Mouse (Mus musculus) hindbrain, embryonic 15.5 days (tissue): ENCODE data around the gene Erich3. TPM values are rescaled to one million over a fixed set of nuclear protein-coding genes. Genes with fewer than 3 reads are reported as not detected.
A peak's percentile ranks its signal among the peaks of the same experiment; 100 is the strongest.

Source experiments
- ATAC-seq: fragments of 200-750 bp; cut with Nextera tagmentation; 2 replicates; pipeline ENCODE4 v1.8.0; 2017; ENCODE audit warnings: low read depth, moderate number of reproducible peaks, moderate TSS enrichment; ENCODE audit not compliant: low FRiP score
- H3K27ac ChIP-seq: fragments of 300-500 bp; sonication (generic); replicated peaks from 2 replicates; pipeline ENCODE4 v1.5.1; 2015; ENCODE audit warnings: mild to moderate bottlenecking, inconsistent platforms
- H3K27me3 ChIP-seq: fragments of 300-500 bp; sonication (generic); 2 replicates; pipeline ENCODE4 v1.6.1; 2015; ENCODE audit warnings: control low read depth, inconsistent platforms
- H3K36me3 ChIP-seq: fragments of 300-500 bp; sonication (generic); 2 replicates; pipeline ENCODE4 v1.6.1; 2015; ENCODE audit warnings: control low read depth, inconsistent platforms
- H3K4me1 ChIP-seq: fragments of 300-500 bp; sonication (generic); replicated peaks from 2 replicates; pipeline ENCODE4 v1.6.1; 2015; ENCODE audit warnings: control low read depth, inconsistent platforms
- H3K4me2 ChIP-seq: fragments of 300-500 bp; sonication (generic); 2 replicates; pipeline ENCODE4 v1.6.1; 2015; ENCODE audit warnings: moderate library complexity, mild to moderate bottlenecking, inconsistent platforms
- H3K4me3 ChIP-seq: fragments of 300-500 bp; sonication (generic); 2 replicates; pipeline ENCODE4 v1.5.1; 2015; ENCODE audit warnings: mild to moderate bottlenecking, inconsistent platforms
- H3K9ac ChIP-seq: fragments of 300-500 bp; sonication (generic); 2 replicates; pipeline ENCODE4 v1.6.1; 2015; ENCODE audit warnings: inconsistent platforms
- H3K9me3 ChIP-seq: fragments of 300-500 bp; sonication (generic); 2 replicates; pipeline ENCODE4 v1.6.1; 2016; ENCODE audit warnings: control low read depth, inconsistent platforms
- WGBS: fragments of 180-500 bp; shearing (Covaris S2); methylation state at CpG from one replicate; pipeline ENCODE4 v1.1.7; 2015; 5-methylcytosine and 5-hydroxymethylcytosine counted together
- polyA plus RNA-seq: library from polyadenylated mRNA; unstranded; fragments of >200 nt; fragmentation: Nextera tagmentation; extraction: Ambion mirVana; gene quantifications from 2 replicates; pipeline ENCODE4 v1.2.1, GENCODE M21; 2015

Gene Erich3
- polyA plus RNA-seq, 1 experiment from 2014 or later, result 2.2 TPM

DNA sequence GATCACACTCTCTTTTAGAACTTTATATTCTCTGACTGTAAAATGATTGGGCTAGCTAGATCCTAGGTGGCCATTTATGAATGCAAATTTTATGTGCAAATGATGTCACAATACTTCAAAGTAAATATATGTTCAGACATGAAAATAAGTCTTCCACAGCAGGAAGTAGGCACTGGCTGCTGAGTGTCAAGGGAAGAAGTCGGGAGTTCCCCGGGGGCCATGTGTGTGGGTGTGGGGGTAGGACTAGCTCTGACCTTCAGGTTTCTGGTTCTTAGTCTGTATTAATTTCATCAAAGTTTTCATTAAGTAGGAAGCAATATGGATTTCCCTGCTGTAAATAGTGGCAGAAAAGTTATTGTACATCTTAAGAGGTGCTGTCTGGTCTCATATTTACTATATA, 20.0 kb downstream of the Erich3 start:
- H3K4me2 ChIP-seq, result no peak overlapping the region
- no peaks in the 10 kb centered on the region for H3K4me1 ChIP-seq
- no peaks in the 10 kb centered on the region for H3K9me3 ChIP-seq
- WGBS, result 77% methylated on average over 2 of the region's 2 CpGs
- no peak overlapping the region for H3K4me3 ChIP-seq
- H3K9ac ChIP-seq, result no peak overlapping the region
- no peak overlapping the region for H3K27ac ChIP-seq
- no peaks in the 10 kb centered on the region for H3K27me3 ChIP-seq
- no peak for ATAC-seq
- no peaks in the 10 kb centered on the region for H3K36me3 ChIP-seq

- no peak for ATAC-seq
- no peaks in the 10 kb centered on the region for H3K27me3 ChIP-seq
- no peak overlapping the region for H3K4me2 ChIP-seq
- no peaks in the 10 kb centered on the region for H3K9me3 ChIP-seq
- H3K4me1 ChIP-seq, result 0 out of 2 replicates have a peak, but pooled peaks cover 5% of the 10 kb centered on the region
- H3K27ac ChIP-seq, result no peak overlapping the region
- no peaks in the 10 kb centered on the region for H3K36me3 ChIP-seq
- H3K9ac ChIP-seq, result no peak overlapping the region
- H3K4me3 ChIP-seq, result no peak overlapping the region
Observed at GRCm38 (mm10) chr3:154690260-154690659, 26.6 kb downstream of the Erich3 start.

- Histone ChIP-seq H3K36me3 (no peaks in the 10 kb centered on the region), H3K27ac (no peak overlapping the region; the same call in 1 of the 2 replicates), H3K4me1 (0 out of 2 replicates have a peak, but pooled peaks cover 5% of the 10 kb centered on the region), H3K4me3 (no peak overlapping the region), H3K27me3 (no peaks in the 10 kb centered on the region), H3K9me3 (no peaks in the 10 kb centered on the region), H3K4me2 (peak overlapping the region; percentile 23), H3K9ac (no peak overlapping the region)
- peak; percentile 88 for ATAC-seq
- WGBS, result 41% methylated on average over 14 of the region's 14 CpGs
Observed at GRCm38 (mm10) chr3:154691897-154692571, 28.4 kb downstream of the Erich3 start.

- H3K27me3 ChIP-seq, result no peaks in the 10 kb centered on the region
- 72% methylated on average over 3 of the region's 3 CpGs for WGBS
- no peak overlapping the region for H3K4me3 ChIP-seq
- H3K4me2 ChIP-seq, result no peak overlapping the region
- 0 out of 2 replicates have a peak, but pooled peaks cover 5% of the 10 kb centered on the region for H3K4me1 ChIP-seq
- H3K9me3 ChIP-seq, result no peaks in the 10 kb centered on the region
- no peak overlapping the region for H3K9ac ChIP-seq
- ATAC-seq, result no peak
- no peaks in the 10 kb centered on the region for H3K36me3 ChIP-seq
- H3K27ac ChIP-seq, result no peak overlapping the region; the same call in 1 of the 2 replicates
Observed at GRCm38 (mm10) chr3:154692572-154692922, 28.9 kb downstream of the Erich3 start.

- H3K9me3 ChIP-seq, result no peaks in the 10 kb centered on the region
- ATAC-seq, result no peak
- no peak overlapping the region for H3K4me2 ChIP-seq
- no peak overlapping the region for H3K9ac ChIP-seq
- no peak overlapping the region for H3K27ac ChIP-seq
- WGBS, result 87% methylated on average over 4 of the region's 4 CpGs
- H3K4me3 ChIP-seq, result no peak overlapping the region
- H3K36me3 ChIP-seq, result no peaks in the 10 kb centered on the region
- H3K4me1 ChIP-seq, result 0 out of 2 replicates have a peak, but pooled peaks cover 5% of the 10 kb centered on the region
- no peaks in the 10 kb centered on the region for H3K27me3 ChIP-seq
Observed at GRCm38 (mm10) chr3:154693902-154694301, 30.2 kb downstream of the Erich3 start.

- no peak for ATAC-seq
- Histone ChIP-seq H3K27ac (no peak overlapping the region), H3K9me3 (no peaks in the 10 kb centered on the region), H3K4me1 (0 out of 2 replicates have a peak, but pooled peaks cover 10% of the 10 kb centered on the region), H3K4me2 (no peak overlapping the region), H3K27me3 (no peaks in the 10 kb centered on the region), H3K4me3 (no peak overlapping the region), H3K9ac (no peak overlapping the region), H3K36me3 (no peaks in the 10 kb centered on the region)
- 94% methylated on average over 3 of the region's 3 CpGs for WGBS
Observed at GRCm38 (mm10) chr3:154696611-154697010, 33.0 kb downstream of the Erich3 start.

DNA sequence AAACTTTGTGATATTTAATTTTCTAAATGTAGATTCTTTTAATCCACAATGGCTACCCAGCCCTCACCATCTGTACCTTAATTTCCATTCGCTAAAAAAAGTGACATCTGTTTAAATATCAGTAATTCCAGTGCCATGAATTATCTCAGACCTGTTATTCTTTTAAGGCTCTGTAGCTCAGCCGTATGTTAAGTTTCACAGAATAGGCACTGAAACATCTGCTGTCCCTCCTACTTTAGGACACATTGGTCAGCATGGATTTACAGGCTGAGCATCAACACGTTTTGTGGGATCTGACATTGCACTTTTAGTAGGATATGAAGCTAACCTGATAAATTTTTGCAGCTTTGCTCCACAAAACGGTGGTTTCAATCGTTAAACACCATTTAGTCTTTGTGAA, 35.2 kb downstream of the Erich3 start:
- 59% methylated on average over 5 of the region's 5 CpGs for WGBS
- H3K9ac ChIP-seq, result no peak overlapping the region
- H3K36me3 ChIP-seq, result no peaks in the 10 kb centered on the region
- no peaks in the 10 kb centered on the region for H3K27me3 ChIP-seq
- 0 out of 2 replicates have a peak, but pooled peaks cover 5% of the 10 kb centered on the region for H3K4me1 ChIP-seq
- no peaks in the 10 kb centered on the region for H3K9me3 ChIP-seq
- H3K4me3 ChIP-seq, result no peak overlapping the region
- H3K27ac ChIP-seq, result no peak overlapping the region
- H3K4me2 ChIP-seq, result no peak overlapping the region
- ATAC-seq, result no peak

DNA sequence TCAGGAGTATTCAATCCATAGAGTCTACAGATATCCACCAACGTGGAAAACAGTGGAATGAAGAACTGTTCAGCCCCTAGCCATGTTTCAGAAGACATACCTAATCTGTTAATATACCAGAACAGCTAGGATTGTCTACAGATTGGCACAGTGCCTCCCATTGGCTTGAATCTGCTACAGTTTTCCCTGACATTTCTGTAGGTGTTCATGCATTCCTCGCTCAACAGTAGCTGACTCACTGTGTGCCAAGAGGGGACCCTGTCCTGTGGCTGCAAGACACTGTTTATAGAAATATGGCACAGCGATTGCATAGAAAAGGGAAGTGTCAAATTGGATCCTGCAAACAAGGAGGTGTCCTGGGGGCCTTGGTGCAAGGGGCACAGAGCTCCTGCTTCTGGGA, 36.6 kb downstream of the Erich3 start:
- H3K9me3 ChIP-seq, result no peaks in the 10 kb centered on the region
- no peak overlapping the region for H3K9ac ChIP-seq
- H3K4me2 ChIP-seq, result no peak overlapping the region
- H3K36me3 ChIP-seq, result no peaks in the 10 kb centered on the region
- H3K4me1 ChIP-seq, result 0 out of 2 replicates have a peak, but pooled peaks cover 5% of the 10 kb centered on the region
- H3K27me3 ChIP-seq, result no peaks in the 10 kb centered on the region
- no peak overlapping the region for H3K4me3 ChIP-seq
- WGBS, result 73% methylated on average over 3 of the region's 3 CpGs
- 0 out of 2 replicates have a peak, but pooled peaks have one; percentile 3 for ATAC-seq
- H3K27ac ChIP-seq, result no peak overlapping the region

DNA sequence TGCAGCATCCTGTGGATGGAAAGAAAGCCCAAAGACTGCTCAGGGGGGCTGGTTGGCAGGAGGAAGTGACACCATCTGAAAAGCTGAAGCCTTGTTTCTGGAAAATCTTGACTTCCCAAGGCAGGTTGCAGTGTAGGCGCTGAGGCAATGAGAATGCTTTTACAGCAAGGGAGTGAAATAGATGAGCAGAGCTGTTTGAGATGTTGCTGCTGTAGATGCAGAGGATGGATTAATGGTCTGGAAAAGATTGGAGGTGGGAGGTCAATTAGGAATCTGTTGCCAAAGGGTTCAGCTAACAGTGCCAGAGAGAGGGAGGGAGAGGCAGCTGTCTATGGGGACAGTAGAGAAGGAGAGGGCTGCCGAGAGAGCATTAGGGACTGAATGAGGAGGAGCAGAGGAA, 37.1 kb downstream of the Erich3 start:
- Histone ChIP-seq H3K4me1 (0 out of 2 replicates have a peak, but pooled peaks cover 5% of the 10 kb centered on the region), H3K9me3 (no peaks in the 10 kb centered on the region), H3K27me3 (no peaks in the 10 kb centered on the region), H3K4me2 (no peak overlapping the region), H3K27ac (no peak overlapping the region), H3K9ac (no peak overlapping the region), H3K36me3 (no peaks in the 10 kb centered on the region), H3K4me3 (no peak overlapping the region)
- 47% methylated on average over 2 of the region's 2 CpGs for WGBS
- peak; percentile 68; the same call in 1 of the 2 replicates for ATAC-seq

DNA sequence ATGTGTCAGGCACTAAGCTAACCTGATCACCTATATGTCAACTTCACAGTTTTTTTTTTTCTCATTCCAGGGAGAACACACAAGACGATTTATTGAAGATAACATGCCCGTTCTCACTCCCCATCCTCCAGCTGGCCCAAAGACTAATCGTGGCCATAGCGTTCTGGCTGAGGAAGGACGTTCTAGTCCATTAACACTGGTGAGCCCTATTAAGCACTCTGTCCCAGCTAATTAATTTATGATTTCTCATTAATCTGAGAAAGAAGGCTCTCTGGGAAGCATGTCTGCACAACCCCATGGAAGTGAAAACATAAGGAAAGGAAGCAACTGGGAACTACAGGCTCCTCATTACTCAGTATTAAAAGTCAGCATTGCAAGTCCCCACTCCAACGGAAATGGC, 41.1 kb downstream of the Erich3 start:
- Histone ChIP-seq H3K27me3 (no peaks in the 10 kb centered on the region), H3K9me3 (no peaks in the 10 kb centered on the region), H3K9ac (no peak overlapping the region), H3K36me3 (no peaks in the 10 kb centered on the region), H3K4me2 (no peak overlapping the region), H3K4me3 (no peak overlapping the region), H3K27ac (no peak overlapping the region), H3K4me1 (0 out of 2 replicates have a peak, but pooled peaks cover 5% of the 10 kb centered on the region)
- WGBS, result 57% methylated on average over 6 of the region's 6 CpGs
- ATAC-seq, result no peak

DNA sequence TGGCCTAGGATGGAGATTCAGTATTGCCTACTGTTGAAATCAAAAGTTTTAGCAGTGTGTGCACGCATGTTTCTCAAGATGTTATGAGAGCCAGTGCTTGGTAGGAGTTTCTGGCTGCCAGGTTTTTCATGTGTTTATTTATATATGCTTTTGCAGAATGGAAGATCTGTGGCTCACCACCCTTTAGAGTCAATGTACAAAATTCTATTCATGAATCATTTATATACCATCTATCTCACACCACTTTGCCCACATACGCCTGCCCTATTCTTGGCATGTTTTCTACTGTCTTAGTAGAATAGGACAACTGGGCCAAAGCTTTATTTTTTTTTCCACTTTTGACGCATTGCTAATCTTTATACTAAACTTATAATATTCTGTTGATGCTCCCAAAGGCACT, 44.5 kb downstream of the Erich3 start:
- H3K36me3 ChIP-seq, result no peaks in the 10 kb centered on the region
- no peaks in the 10 kb centered on the region for H3K27me3 ChIP-seq
- H3K4me1 ChIP-seq, result no peaks in the 10 kb centered on the region
- 78% methylated on average over 3 of the region's 3 CpGs for WGBS
- H3K9me3 ChIP-seq, result no peaks in the 10 kb centered on the region
- ATAC-seq, result no peak
- no peak overlapping the region for H3K4me3 ChIP-seq
- no peak overlapping the region for H3K9ac ChIP-seq
- H3K27ac ChIP-seq, result no peak overlapping the region
- no peak overlapping the region for H3K4me2 ChIP-seq

DNA sequence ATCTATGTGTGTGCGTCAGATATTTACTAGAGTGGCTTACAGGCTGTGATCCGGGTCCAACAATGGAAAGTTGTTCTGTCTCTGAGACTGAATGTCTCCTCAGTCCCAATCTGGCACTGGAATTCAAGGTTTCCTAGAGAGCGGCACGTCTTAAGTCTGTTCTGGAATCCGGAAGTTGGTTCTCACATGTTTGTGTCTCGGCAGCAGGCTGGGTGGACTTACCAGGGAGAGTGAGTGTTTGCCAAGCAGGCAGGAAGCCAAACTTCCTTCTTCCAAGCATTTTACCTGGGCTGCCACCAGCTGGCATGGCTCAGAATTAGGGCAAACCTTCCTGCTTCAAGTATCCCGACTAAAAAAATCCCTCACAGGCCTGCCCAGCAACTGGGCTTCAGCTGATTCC, 59.5 kb downstream of the Erich3 start:
- Histone ChIP-seq H3K9ac (no peak overlapping the region), H3K27me3 (no peaks in the 10 kb centered on the region), H3K4me3 (no peak overlapping the region), H3K4me1 (0 out of 2 replicates have a peak, but pooled peaks cover 3% of the 10 kb centered on the region), H3K36me3 (no peaks in the 10 kb centered on the region), H3K27ac (no peak overlapping the region), H3K9me3 (no peaks in the 10 kb centered on the region), H3K4me2 (no peak overlapping the region)
- 72% methylated on average over 7 of the region's 7 CpGs for WGBS
- ATAC-seq, result 0 out of 2 replicates have a peak, but pooled peaks have one; percentile 23

- ATAC-seq, result no peak
- H3K9me3 ChIP-seq, result no peaks in the 10 kb centered on the region
- no peak overlapping the region for H3K27ac ChIP-seq
- H3K36me3 ChIP-seq, result no peaks in the 10 kb centered on the region
- H3K4me2 ChIP-seq, result no peak overlapping the region
- H3K4me3 ChIP-seq, result no peak overlapping the region
- no peak overlapping the region for H3K9ac ChIP-seq
- H3K4me1 ChIP-seq, result no peaks in the 10 kb centered on the region
- 67% methylated on average over 10 of the region's 10 CpGs for WGBS
- H3K27me3 ChIP-seq, result no peaks in the 10 kb centered on the region
Observed at GRCm38 (mm10) chr3:154731431-154731830, 67.8 kb downstream of the Erich3 start.
